Mouse (Mus musculus) olfactory bulb, adult 2 months (tissue): ENCODE results near the gene Pgls. TPM values are rescaled to one million over a fixed set of nuclear protein-coding genes. Genes with fewer than 3 reads are reported as not detected.

Experiments used
- H3K27ac ChIP-seq: fragments of 200-500 bp; 2 replicates; pipeline ENCODE4 v1.5.1; 2012; ENCODE audit warnings: low read depth, low read length; ENCODE audit not compliant: insufficient read depth
- H3K4me1 ChIP-seq: fragments of 200-500 bp; 2 replicates; pipeline ENCODE4 v1.6.1; 2012; ENCODE audit warnings: low read length; ENCODE audit not compliant: control insufficient read depth, insufficient read depth
- H3K4me3 ChIP-seq: fragments of 200-500 bp; 2 replicates; pipeline ENCODE4 v1.5.1; 2012; ENCODE audit warnings: mild to moderate bottlenecking, low read depth, low read length, moderate library complexity; ENCODE audit not compliant: insufficient read depth
- CTCF ChIP-seq: fragments of 200-500 bp; IDR thresholded peaks from 2 replicates; pipeline ENCODE4 v1.5.1; 2012; ENCODE audit warnings: low read depth, mild to moderate bottlenecking, low read length, moderate library complexity; ENCODE audit not compliant: insufficient read depth
- POLR2A ChIP-seq: fragments of 200-500 bp; IDR thresholded peaks from 2 replicates; pipeline ENCODE4 v1.6.1; 2012; ENCODE audit warnings: mild to moderate bottlenecking, low read depth, low read length, moderate library complexity; ENCODE audit not compliant: insufficient read depth
- WGBS: fragments of 180-500 bp; shearing (Covaris S2); methylation state at CpG from one replicate; pipeline ENCODE4 v1.1.7; 2018; 5-methylcytosine and 5-hydroxymethylcytosine counted together
- polyA plus RNA-seq: library from polyadenylated mRNA; stranded (reverse); fragments of >200 nt; gene quantifications from 2 replicates; pipeline ENCODE4 v1.2.4, GENCODE M21; 2012; ENCODE audit warnings: low replicate concordance; ENCODE audit not compliant: missing spikeins, insufficient read depth, insufficient read length

The Pgls gene
- polyA plus RNA-seq, 1 experiment, result not detected

GRCm38 (mm10) chr8:71593556-71594323, 1.8 kb downstream of the Pgls start:
- TF ChIP-seq CTCF (no peak), POLR2A (no peak)
- Histone ChIP-seq H3K4me1 (peaks cover 35% of the 10 kb centered on the region), H3K4me3 (no peak overlapping the region), H3K27ac (no peak overlapping the region)
- 89% methylated on average over 8 of the region's 8 CpGs for WGBS

DNA sequence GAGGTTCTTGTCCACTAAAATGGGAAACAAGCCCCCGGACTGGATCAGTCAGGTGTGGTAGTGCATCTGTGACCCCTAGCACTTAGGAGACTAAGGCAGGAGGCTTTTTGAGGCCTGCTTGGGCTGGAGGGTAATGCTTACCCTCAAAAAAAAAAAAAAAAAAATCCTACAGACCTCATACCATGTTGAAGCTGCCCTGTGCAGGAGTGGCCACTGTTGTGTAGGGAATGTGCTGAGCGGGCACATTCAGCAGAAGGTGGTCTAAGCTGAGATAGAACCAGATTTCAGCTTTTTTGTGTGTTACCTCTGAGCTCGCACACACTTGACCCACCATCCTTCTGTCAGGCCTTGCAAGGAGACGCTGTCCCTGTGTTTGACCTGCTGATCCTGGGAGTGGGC, 2.3 kb downstream of the Pgls start:
- peaks cover 35% of the 10 kb centered on the region for H3K4me1 ChIP-seq
- TF ChIP-seq CTCF (no peak), POLR2A (no peak)
- H3K4me3 ChIP-seq, result no peak overlapping the region
- 96% methylated on average over 4 of the region's 4 CpGs for WGBS
- H3K27ac ChIP-seq, result no peak overlapping the region

DNA sequence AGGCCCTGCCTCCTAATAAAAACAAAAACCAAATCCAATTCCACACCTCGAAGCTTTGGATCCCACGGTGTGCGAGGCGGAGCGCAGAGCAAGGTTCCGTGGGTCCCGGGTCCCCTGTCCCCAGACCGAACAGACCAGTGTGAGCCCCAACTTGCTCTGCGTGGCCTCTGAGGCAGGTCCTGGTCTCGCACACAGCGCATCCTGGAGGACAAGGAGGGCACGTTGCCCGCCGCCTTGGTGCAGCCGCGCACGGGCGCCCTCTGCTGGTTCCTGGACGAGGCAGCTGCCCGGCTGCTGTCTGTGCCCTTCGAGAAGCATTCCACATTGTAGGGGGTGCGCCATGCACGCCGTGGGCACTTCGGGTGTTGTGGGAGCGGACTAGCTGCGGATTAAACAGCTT, 3.9 kb downstream of the Pgls start:
- Histone ChIP-seq H3K27ac (peak overlapping the region; percentile 52; the same call in 1 of the 2 replicates), H3K4me1 (peaks cover 28% of the 10 kb centered on the region), H3K4me3 (peak overlapping the region; percentile 45)
- TF ChIP-seq CTCF (peak; percentile 98), POLR2A (peak; percentile 45; the same call in 1 of the 2 replicates)
- WGBS, result 5% methylated on average over 27 of the region's 27 CpGs

DNA sequence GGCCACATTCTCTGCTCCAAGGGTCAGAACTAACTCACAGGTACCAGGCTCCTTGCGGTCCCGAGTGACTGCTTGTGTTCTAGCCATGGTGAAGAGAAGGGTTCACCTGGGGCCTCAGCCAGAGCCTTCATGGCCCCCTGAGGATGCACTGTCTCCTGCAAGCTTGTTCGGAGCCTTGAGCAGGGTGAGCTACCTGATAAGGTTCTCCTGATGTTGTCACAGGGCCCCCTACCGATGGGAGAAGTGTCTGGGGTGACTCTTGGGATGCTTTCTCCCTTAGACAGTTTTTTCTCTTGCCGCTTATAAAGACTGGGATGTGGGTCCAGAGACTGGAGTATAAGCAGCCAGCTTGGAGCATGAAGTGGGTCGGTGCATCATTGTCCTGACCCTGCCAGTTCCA, 4.4 kb downstream of the Pgls start:
- peaks cover 25% of the 10 kb centered on the region for H3K4me1 ChIP-seq
- 55% methylated on average over 6 of the region's 6 CpGs for WGBS
- TF ChIP-seq CTCF, result no peak
- no peak for TF ChIP-seq POLR2A
- H3K27ac ChIP-seq, result no peak overlapping the region
- H3K4me3 ChIP-seq, result no peak overlapping the region

DNA sequence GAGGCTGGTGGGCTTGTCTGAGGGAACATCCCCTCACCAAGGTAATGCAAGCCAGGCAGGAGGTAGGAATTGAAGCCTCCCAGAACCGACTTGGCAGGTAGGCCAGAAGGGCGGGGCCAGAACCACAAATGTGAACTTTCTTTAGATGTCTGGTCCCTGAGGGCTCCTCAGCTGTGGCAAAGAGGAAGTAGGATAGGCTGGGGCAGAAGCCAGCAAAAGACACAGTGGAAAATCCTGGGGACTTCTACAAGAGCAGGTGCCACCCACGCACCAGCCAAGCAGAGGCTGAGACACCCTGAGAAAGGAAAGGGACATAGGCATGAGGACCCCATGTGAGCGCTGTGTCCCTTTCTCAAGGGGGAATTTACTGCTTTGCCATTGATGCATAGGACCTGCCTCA, 4.8 kb downstream of the Pgls start:
- Histone ChIP-seq H3K27ac (no peak overlapping the region), H3K4me3 (no peak overlapping the region), H3K4me1 (peaks cover 26% of the 10 kb centered on the region)
- WGBS, result 74% methylated on average over 4 of the region's 4 CpGs
- TF ChIP-seq POLR2A, result no peak
- no peak for TF ChIP-seq CTCF

- 91% methylated on average over 3 of the region's 3 CpGs for WGBS
- TF ChIP-seq CTCF (no peak), POLR2A (no peak)
- peaks cover 33% of the 10 kb centered on the region for H3K4me1 ChIP-seq
- H3K27ac ChIP-seq, result no peak within 1 kb of the TSS
- no peak within 1 kb of the TSS for H3K4me3 ChIP-seq
These were observed 5.5 kb downstream of the Pgls start, which contains the start of gene Fam129c for GRCm38 (mm10) chr8:71597451-71597850. TSS of gene Fam129c (plus strand) at chr8:71597648.

DNA sequence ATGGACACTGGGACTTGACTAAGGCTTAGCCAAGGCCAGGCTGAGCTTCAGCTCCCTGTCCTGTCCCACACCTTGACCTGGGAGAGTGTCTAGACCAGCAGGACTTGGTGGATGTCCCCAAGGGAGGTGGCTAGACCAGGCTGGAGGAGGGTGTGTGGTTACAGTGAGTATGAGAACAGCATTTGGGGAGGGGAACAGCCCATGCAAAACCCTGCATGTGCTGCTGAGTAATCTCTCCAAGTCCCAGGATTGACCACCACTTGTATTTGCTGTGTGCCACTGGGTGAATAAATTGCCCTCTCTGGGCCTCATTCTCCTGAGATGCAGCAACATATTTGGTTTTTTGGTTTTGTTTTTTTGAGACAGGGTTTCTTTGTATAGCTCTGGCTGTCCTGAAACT, 6.4 kb downstream of the Pgls start:
- Histone ChIP-seq H3K4me1 (peaks cover 36% of the 10 kb centered on the region), H3K27ac (no peak overlapping the region), H3K4me3 (no peak overlapping the region)
- TF ChIP-seq POLR2A, result no peak
- TF ChIP-seq CTCF, result no peak

DNA sequence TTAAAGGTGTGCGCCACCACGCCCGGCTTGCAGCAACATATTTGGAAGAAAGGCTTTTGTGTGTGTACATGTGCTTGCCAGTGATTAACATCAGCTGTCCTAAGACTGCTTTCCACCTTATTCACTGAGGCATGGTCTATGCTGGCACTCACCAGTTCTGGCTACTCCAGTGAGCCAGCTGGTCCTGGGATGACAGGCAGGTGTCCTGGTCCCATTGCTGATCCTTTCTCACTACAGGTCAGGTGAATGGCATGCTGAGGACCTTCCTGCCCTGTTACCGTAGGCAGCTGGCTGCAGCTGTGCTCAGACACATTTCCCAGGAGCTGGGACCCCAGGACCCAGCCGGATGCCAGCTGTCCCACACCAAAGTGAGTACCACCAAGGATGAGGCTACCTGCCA, 6.9 kb downstream of the Pgls start:
- no peak for TF ChIP-seq POLR2A
- H3K27ac ChIP-seq, result no peak overlapping the region
- 93% methylated on average over 5 of the region's 5 CpGs for WGBS
- H3K4me1 ChIP-seq, result peaks cover 32% of the 10 kb centered on the region
- H3K4me3 ChIP-seq, result no peak overlapping the region

DNA sequence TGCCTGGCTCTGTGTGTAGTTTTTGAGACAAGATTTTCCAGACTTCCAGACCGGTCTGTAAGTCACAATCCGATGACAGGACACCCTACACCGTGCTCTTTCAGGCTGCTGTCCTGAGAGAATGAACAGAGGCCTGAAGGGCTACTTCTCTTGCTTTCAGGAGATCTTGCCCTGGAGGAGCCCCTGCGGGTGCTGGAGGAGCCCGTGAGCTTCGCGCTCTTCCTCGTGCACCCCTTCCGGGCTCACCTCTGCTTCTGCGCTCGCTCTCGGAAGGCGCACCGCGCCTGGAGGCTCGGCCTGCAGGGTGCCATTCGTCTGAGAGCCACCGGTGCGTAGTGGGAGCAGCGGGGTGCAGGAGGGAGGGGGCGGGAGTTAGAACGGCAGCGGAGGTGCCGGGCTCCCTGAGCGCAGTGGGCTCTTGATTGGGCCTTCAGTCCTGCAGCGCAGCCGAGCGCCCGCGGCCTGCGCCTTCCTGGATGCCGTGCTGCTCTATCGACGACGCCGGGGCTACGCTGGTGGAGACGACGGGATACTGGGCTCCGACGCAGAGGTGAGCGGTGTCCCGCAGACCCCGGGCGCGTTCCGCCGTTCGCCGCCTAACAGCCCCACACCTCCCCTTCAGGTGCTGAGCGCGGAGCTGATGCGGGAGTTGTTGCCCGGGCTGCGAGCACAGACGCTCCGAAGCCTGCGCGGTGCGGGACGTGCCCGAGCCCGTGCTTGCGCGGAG, 10.1 kb downstream of the Pgls start:
- Histone ChIP-seq H3K27ac (no peak overlapping the region), H3K4me1 (peaks cover 16% of the 10 kb centered on the region), H3K4me3 (peak overlapping the region; percentile 26)
- WGBS, result 7% methylated on average over 65 of the region's 65 CpGs
- TF ChIP-seq POLR2A (no peak), CTCF (no peak)
